ENCODE assay signal across 8 mouse cellular contexts in the genomic region with DNA sequence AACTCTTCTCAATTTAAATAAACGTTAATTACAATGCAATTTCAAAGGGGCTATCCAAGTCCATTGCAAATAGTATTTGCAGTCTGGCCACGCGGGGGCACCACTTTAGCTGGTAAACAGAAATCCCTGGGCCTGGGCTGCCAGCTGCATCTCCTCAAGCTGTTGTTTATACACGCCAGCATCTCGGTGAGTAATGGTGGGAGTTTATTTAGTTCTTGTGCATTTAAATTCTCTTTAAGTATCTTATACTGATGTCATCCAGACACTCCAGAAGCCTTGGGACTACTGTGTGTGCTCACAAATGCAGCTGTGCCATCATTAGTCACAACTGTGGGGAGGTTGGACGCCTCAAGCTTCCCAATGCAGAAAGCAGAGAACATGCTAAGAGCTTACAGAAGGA. TPM values are rescaled to one million over a fixed set of nuclear protein-coding genes. Genes with fewer than 3 reads are reported as not detected.
A peak's percentile ranks its signal among the peaks of the same experiment; 100 is the strongest.
DNase-seq lines count a peak whose midpoint lies in the region; ATAC-seq and TF ChIP-seq lines count a peak whose summit lies in the region.

No protein-coding gene starts in this region.

- no peaks in the 10 kb centered on the region for H3K9me3 ChIP-seq in ES-Bruce4 (replicated peaks; ENCODE audit: control insufficient read depth, insufficient read depth, low read length, poor library complexity, severe bottlenecking)
- H3K9me3 ChIP-seq in embryonic facial prominence, embryonic 15.5 days (replicated peaks) = no peaks in the 10 kb centered on the region
- no peaks in the 10 kb centered on the region for H3K9me3 ChIP-seq in lung, embryonic 15.5 days

- H3K4me2 ChIP-seq in embryonic facial prominence, embryonic 15.5 days (replicated peaks) = no peak overlapping the region
- no peak overlapping the region; the same call in 1 of the 2 replicates for H3K4me2 ChIP-seq in lung, embryonic 15.5 days

- ATAC-seq in embryonic facial prominence, embryonic 15.5 days (ENCODE audit: insufficient number of reproducible peaks, low FRiP score, low TSS enrichment, low read depth) = 0 out of 2 replicates have a peak, but pooled peaks have one; percentile 65
- ATAC-seq in lung, embryonic 15.5 days (ENCODE audit: borderline replicate concordance, extremely low read depth, low FRiP score, low TSS enrichment) = peak; percentile 86
- no peak for ATAC-seq in inflammation-experienced regulatory T-cells, adult 6 months

- no peak overlapping the region for H3K4me3 ChIP-seq in ES-Bruce4 (ENCODE audit: low read depth, low read length)
- no peak overlapping the region for H3K4me3 ChIP-seq in embryonic facial prominence, embryonic 15.5 days (replicated peaks)
- no peak overlapping the region for H3K4me3 ChIP-seq in layer of hippocampus, adult 2 months
- H3K4me3 ChIP-seq in lung, embryonic 15.5 days = no peak overlapping the region

- peak; percentile 78 for DNase-seq in adrenal gland, postnatal 10 days
- peak; percentile 79 to 86 for DNase-seq in heart, postnatal 10 days
- peak; percentile 73 to 76 for DNase-seq in layer of hippocampus, adult 2 months (ENCODE audit: low spot score in 2 of 2)
- peak; percentile 43 to 55 for DNase-seq in right cerebral cortex, postnatal 36 days (ENCODE audit: low spot score in 2 of 2)

- H3K27me3 ChIP-seq in ES-Bruce4 (ENCODE audit: control insufficient read depth, insufficient read depth, low read length, poor library complexity, severe bottlenecking) = no peaks in the 10 kb centered on the region
- H3K27me3 ChIP-seq in embryonic facial prominence, embryonic 15.5 days = no peaks in the 10 kb centered on the region
- 0 out of 2 replicates have a peak, but pooled peaks cover 3% of the 10 kb centered on the region for H3K27me3 ChIP-seq in lung, embryonic 15.5 days

- TF ChIP-seq POLR2A in ES-Bruce4 (IDR thresholded peaks at IDR 0.05; ENCODE audit: insufficient read depth, low read length) = no peak

- no peak overlapping the region for H3K27ac ChIP-seq in ES-Bruce4 (ENCODE audit: insufficient read depth, low read length)
- peak overlapping the region; percentile 53 for H3K27ac ChIP-seq in embryonic facial prominence, embryonic 15.5 days (replicated peaks)
- peak overlapping the region; percentile 43; the same call in 1 of the 2 replicates for H3K27ac ChIP-seq in layer of hippocampus, adult 2 months
- peak overlapping the region; percentile 56 for H3K27ac ChIP-seq in lung, embryonic 15.5 days

- TF ChIP-seq EP300 in ES-Bruce4 (IDR thresholded peaks at IDR 0.05; ENCODE audit: insufficient read depth, low read depth, low read length) = no peak

- peak; percentile 43 for TF ChIP-seq CTCF in ES-Bruce4 (IDR thresholded peaks at IDR 0.05; ENCODE audit: low read depth, low read length)
- TF ChIP-seq CTCF in layer of hippocampus, adult 2 months (conservative IDR thresholded peaks at IDR 0.05) = peak; percentile 88

- no peaks in the 10 kb centered on the region for H3K36me3 ChIP-seq in ES-Bruce4 (ENCODE audit: control insufficient read depth, insufficient read depth, low read length, poor library complexity, severe bottlenecking)
- H3K36me3 ChIP-seq in embryonic facial prominence, embryonic 15.5 days = no peaks in the 10 kb centered on the region
- no peaks in the 10 kb centered on the region for H3K36me3 ChIP-seq in lung, embryonic 15.5 days

- no peaks in the 10 kb centered on the region for H3K4me1 ChIP-seq in ES-Bruce4 (ENCODE audit: control insufficient read depth, insufficient read depth, low read length)
- H3K4me1 ChIP-seq in embryonic facial prominence, embryonic 15.5 days = 0 out of 2 replicates have a peak, but pooled peaks cover 2% of the 10 kb centered on the region
- peaks cover 11% of the 10 kb centered on the region for H3K4me1 ChIP-seq in lung, embryonic 15.5 days

- 15% methylated on average over 6 of the region's 6 CpGs for WGBS in embryonic facial prominence, embryonic 15.5 days
- 9% methylated on average over 6 of the region's 6 CpGs for WGBS in lung, embryonic 15.5 days

- intact Hi-C loops in heart, postnatal 10 days (cut with DNase I) = no loop called here

- no peak overlapping the region for H3K9ac ChIP-seq in ES-Bruce4 (ENCODE audit: low read depth, poor library complexity, severe bottlenecking)
- H3K9ac ChIP-seq in embryonic facial prominence, embryonic 15.5 days = no peak overlapping the region
- H3K9ac ChIP-seq in lung, embryonic 15.5 days = no peak overlapping the region

RNA-seq across cellular contexts. Expression of a gene that starts 13.9 kb away (rescaled TPM):
- 35.9 and 41.5 TPM in 2 replicates for polyA plus RNA-seq in ES-Bruce4 (2011; ENCODE audit: insufficient read depth, insufficient read length, low read depth, missing spikeins)
- total RNA-seq in adrenal gland, postnatal 10 days (2021) = 100 to 1,000 TPM; 269 to 277 TPM
- 33.2 and 34.1 TPM in 2 replicates for polyA plus RNA-seq in embryonic facial prominence, embryonic 15.5 days (2015; fragmentation: Nextera tagmentation; extraction: Ambion mirVana)
- 100 to 1,000 TPM; 206 to 222 TPM for total RNA-seq in heart, postnatal 10 days (2021)
- total RNA-seq in layer of hippocampus, adult 2 months (2021) = 1 to 10 TPM; 6.6 to 8.5 TPM
- 43.8 and 45.0 TPM in 2 replicates for polyA plus RNA-seq in lung, embryonic 15.5 days (2015; fragmentation: Nextera tagmentation; extraction: Ambion mirVana)
- 10 to 100 TPM; 14.4 to 23.5 (median 22.0) TPM for polyA plus RNA-seq in inflammation-experienced regulatory T-cells, adult 6 months (2017; shearing (Covaris generic))

RNA-seq across cellular contexts. Expression of a gene that starts 30.8 kb away (rescaled TPM):
- 0.19 TPM in 1 of 2 replicates, not detected in the other for polyA plus RNA-seq in ES-Bruce4 (2011; ENCODE audit: insufficient read depth, insufficient read length, low read depth, missing spikeins)
- under 1 TPM; 0.15 to 0.39 TPM for total RNA-seq in adrenal gland, postnatal 10 days (2021)
- polyA plus RNA-seq in embryonic facial prominence, embryonic 15.5 days (2015; fragmentation: Nextera tagmentation; extraction: Ambion mirVana) = 0.12 and 0.16 TPM in 2 replicates
- under 1 TPM in 1 of 2 experiments, not detected in 1; 0.10 TPM for total RNA-seq in heart, postnatal 10 days (2021)
- total RNA-seq in layer of hippocampus, adult 2 months (2021) = not detected
- polyA plus RNA-seq in lung, embryonic 15.5 days (2015; fragmentation: Nextera tagmentation; extraction: Ambion mirVana) = 0.10 TPM in 1 of 2 replicates, not detected in the other
- polyA plus RNA-seq in inflammation-experienced regulatory T-cells, adult 6 months (2017; shearing (Covaris generic)) = not detected

RNA-seq across cellular contexts. Expression of a gene that starts 47.7 kb away (rescaled TPM):
- polyA plus RNA-seq in ES-Bruce4 (2011; ENCODE audit: insufficient read depth, insufficient read length, low read depth, missing spikeins) = 71.3 and 71.8 TPM in 2 replicates
- 10 to 100 TPM; 68.6 to 80.0 TPM for total RNA-seq in adrenal gland, postnatal 10 days (2021)
- polyA plus RNA-seq in embryonic facial prominence, embryonic 15.5 days (2015; fragmentation: Nextera tagmentation; extraction: Ambion mirVana) = 145 and 154 TPM in 2 replicates
- 10 to 100 TPM; 67.2 to 70.7 TPM for total RNA-seq in heart, postnatal 10 days (2021)
- total RNA-seq in layer of hippocampus, adult 2 months (2021) = 10 to 100 TPM; 69.2 to 74.3 TPM
- 121 and 128 TPM in 2 replicates for polyA plus RNA-seq in lung, embryonic 15.5 days (2015; fragmentation: Nextera tagmentation; extraction: Ambion mirVana)
- 10 to 100 TPM; 37.6 to 66.3 (median 55.8) TPM for polyA plus RNA-seq in inflammation-experienced regulatory T-cells, adult 6 months (2017; shearing (Covaris generic))

RNA-seq across cellular contexts. Expression of a gene that starts 57.8 kb away (rescaled TPM):
- 186 and 205 TPM in 2 replicates for polyA plus RNA-seq in ES-Bruce4 (2011; ENCODE audit: insufficient read depth, insufficient read length, low read depth, missing spikeins)
- 10 to 100 TPM; 83.6 to 86.1 TPM for total RNA-seq in adrenal gland, postnatal 10 days (2021)
- 160 and 167 TPM in 2 replicates for polyA plus RNA-seq in embryonic facial prominence, embryonic 15.5 days (2015; fragmentation: Nextera tagmentation; extraction: Ambion mirVana)
- 10 to 100 TPM; 64.4 to 65.4 TPM for total RNA-seq in heart, postnatal 10 days (2021)
- total RNA-seq in layer of hippocampus, adult 2 months (2021) = 10 to 100 TPM; 35.4 to 40.0 TPM
- polyA plus RNA-seq in lung, embryonic 15.5 days (2015; fragmentation: Nextera tagmentation; extraction: Ambion mirVana) = 189 and 210 TPM in 2 replicates
- 100 to 1,000 TPM; 115 to 162 (median 117) TPM for polyA plus RNA-seq in inflammation-experienced regulatory T-cells, adult 6 months (2017; shearing (Covaris generic))
